Mouse (Mus musculus): ENCODE measurements around the gene Brms1l. TPM values are rescaled to one million over a fixed set of nuclear protein-coding genes. Genes with fewer than 3 reads are reported as not detected.

The Brms1l gene
- total RNA-seq, 2 experiments from 2014 or later: 12.2 to 14.5 TPM

GRCm38 (mm10) chr12:55859409-55860349, 23.6 kb downstream of the Brms1l start:
- 0 out of 2 replicates have a peak, but pooled peaks have one; percentile 34 for ATAC-seq (replicated peaks; ENCODE audit: poor library complexity)

- ATAC-seq (replicated peaks; ENCODE audit: poor library complexity): no peak
Measured at GRCm38 (mm10) chr12:55860631-55861030, 24.5 kb downstream of the Brms1l start.

GRCm38 (mm10) chr12:55867738-55868137, 31.6 kb downstream of the Brms1l start:
- 0 out of 2 replicates have a peak, but pooled peaks have one; percentile 18 for ATAC-seq (replicated peaks; ENCODE audit: poor library complexity)

GRCm38 (mm10) chr12:55869622-55870322, 33.6 kb downstream of the Brms1l start:
- ATAC-seq (replicated peaks; ENCODE audit: poor library complexity): peak; percentile 94

- no peak for ATAC-seq (replicated peaks; ENCODE audit: poor library complexity)
Measured at GRCm38 (mm10) chr12:55885449-55885848, 49.3 kb downstream of the Brms1l start.

- ATAC-seq (replicated peaks; ENCODE audit: poor library complexity): no peak
Measured at GRCm38 (mm10) chr12:55888570-55888969, 52.4 kb downstream of the Brms1l start.

- ATAC-seq (replicated peaks; ENCODE audit: poor library complexity): no peak
Measured at GRCm38 (mm10) chr12:55904801-55905200, 68.7 kb downstream of the Brms1l start.

GRCm38 (mm10) chr12:55912138-55912537, 76.0 kb downstream of the Brms1l start:
- ATAC-seq (replicated peaks; ENCODE audit: poor library complexity): no peak

GRCm38 (mm10) chr12:55913201-55913600, 77.1 kb downstream of the Brms1l start:
- no peak for ATAC-seq (replicated peaks; ENCODE audit: poor library complexity)

GRCm38 (mm10) chr12:55916250-55916649, 80.1 kb downstream of the Brms1l start:
- no peak for ATAC-seq (replicated peaks; ENCODE audit: poor library complexity)

- no peak for ATAC-seq (replicated peaks; ENCODE audit: poor library complexity)
Measured at GRCm38 (mm10) chr12:55917020-55917419, 80.9 kb downstream of the Brms1l start.

Other genes starting within 250 kb of the Brms1l start
- gene Insm2, start 236.9 kb upstream of the Brms1l start, total RNA-seq (2015): not detected in 2 replicates
- gene Insm2, start 236.9 kb upstream of the Brms1l start, total RNA-seq (2017): not detected in 2 replicates
- 47.6 and 64.8 TPM in 2 replicates for gene Ralgapa1, start 15.2 kb upstream of the Brms1l start, total RNA-seq (2015)
- gene Ralgapa1, start 15.2 kb upstream of the Brms1l start, total RNA-seq (2017): 29.3 and 36.7 TPM in 2 replicates